Mouse (Mus musculus) lung, postnatal 0 days (tissue): ENCODE measurements around the gene Scgb1c1. TPM values are rescaled to one million over a fixed set of nuclear protein-coding genes. Genes with fewer than 3 reads are reported as not detected.

Source experiments
- ATAC-seq: fragments of 200-750 bp; cut with Nextera tagmentation; 2 replicates; pipeline ENCODE4 v1.8.0; 2017; ENCODE audit warnings: moderate library complexity
- DNase-seq: peaks from one replicate; pipeline ENCODE4 v3.0.0-alpha.2; 2016; ENCODE audit warnings: low spot score
- H3K27ac ChIP-seq: fragments of 300-500 bp; sonication (generic); 2 replicates; pipeline ENCODE4 v1.5.1; 2014; ENCODE audit warnings: antibody characterized with exemption, mild to moderate bottlenecking, low read length, mixed read lengths
- H3K27me3 ChIP-seq: fragments of 300-500 bp; sonication (generic); replicated peaks from 2 replicates; pipeline ENCODE4 v1.6.1; 2014; ENCODE audit warnings: low read length, mixed read lengths; ENCODE audit not compliant: insufficient read depth
- H3K36me3 ChIP-seq: fragments of 300-500 bp; sonication (generic); 2 replicates; pipeline ENCODE4 v1.6.1; 2014; ENCODE audit warnings: low read length, mixed read lengths; ENCODE audit not compliant: insufficient read depth
- H3K4me1 ChIP-seq: fragments of 300-500 bp; sonication (generic); 2 replicates; pipeline ENCODE4 v1.6.1; 2014; ENCODE audit warnings: antibody characterized with exemption, low read depth, low read length, mixed read lengths; ENCODE audit not compliant: insufficient read depth
- H3K4me2 ChIP-seq: fragments of 300-500 bp; sonication (generic); replicated peaks from 2 replicates; pipeline ENCODE4 v1.6.1; 2014; ENCODE audit warnings: low read depth, mild to moderate bottlenecking, low read length, moderate library complexity, mixed read lengths
- H3K4me3 ChIP-seq: fragments of 300-500 bp; sonication (generic); 2 replicates; pipeline ENCODE4 v1.5.1; 2014; ENCODE audit warnings: low read depth, low read length
- H3K9ac ChIP-seq: fragments of 300-500 bp; sonication (generic); replicated peaks from 2 replicates; pipeline ENCODE4 v1.6.1; 2014; ENCODE audit warnings: low read depth, mild to moderate bottlenecking
- H3K9me3 ChIP-seq: fragments of 300-500 bp; sonication (generic); 2 replicates; pipeline ENCODE4 v1.6.1; 2016; ENCODE audit warnings: low read length, mixed read lengths
- CTCF ChIP-seq: IDR thresholded peaks from 2 replicates; pipeline ENCODE4 v1.5.1; 2016; ENCODE audit warnings: antibody characterized with exemption, mild to moderate bottlenecking
- EP300 ChIP-seq: IDR thresholded peaks from 2 replicates; pipeline ENCODE4 v1.6.1; 2016; ENCODE audit warnings: antibody characterized with exemption, mild to moderate bottlenecking, control low read depth
- WGBS: fragments of 180-500 bp; shearing (Covaris S2); extraction: QIAGEN DNeasy Blood & Tissue Kit; methylation state at CpG from one replicate; pipeline ENCODE4 v1.1.7; 2014; 5-methylcytosine and 5-hydroxymethylcytosine counted together
- polyA plus RNA-seq: library from polyadenylated mRNA; unstranded; fragments of >200 nt; fragmentation: Nextera tagmentation; extraction: Ambion mirVana; gene quantifications from 2 replicates; pipeline ENCODE4 v1.2.1, GENCODE M21; 2015

Gene Scgb1c1
- polyA plus RNA-seq, 1 experiment from 2014 or later = 27.0 TPM

GRCm38 (mm10) chr7:140839556-140839955 lies 5.8 kb upstream of the Scgb1c1 start:
- H3K36me3 ChIP-seq = no peaks in the 10 kb centered on the region
- WGBS = 59% methylated on average over 5 of the region's 5 CpGs
- ATAC-seq = no peak
- H3K27me3 ChIP-seq = no peaks in the 10 kb centered on the region
- H3K4me1 ChIP-seq = no peaks in the 10 kb centered on the region
- TF ChIP-seq EP300 (no peak), CTCF (no peak)
- H3K9me3 ChIP-seq = no peaks in the 10 kb centered on the region
- no peak overlapping the region for H3K4me2 ChIP-seq
- H3K4me3 ChIP-seq = no peak overlapping the region
- H3K27ac ChIP-seq = no peak overlapping the region
- no peak for DNase-seq
- no peak overlapping the region for H3K9ac ChIP-seq

- peak; percentile 60 for DNase-seq
- WGBS = 28% methylated on average over 17 of the region's 19 CpGs
- Histone ChIP-seq H3K9me3 (no peaks in the 10 kb centered on the region), H3K4me1 (no peaks in the 10 kb centered on the region), H3K27ac (no peak overlapping the region), H3K9ac (no peak overlapping the region), H3K36me3 (no peaks in the 10 kb centered on the region), H3K4me3 (no peak overlapping the region), H3K4me2 (peak overlapping the region; percentile 6; the same call in 1 of the 2 replicates), H3K27me3 (no peaks in the 10 kb centered on the region; the same call in 1 of the 2 replicates)
- no peak for TF ChIP-seq EP300
- TF ChIP-seq CTCF = no peak
- peak; percentile 27 for ATAC-seq
These were observed 4.3 kb upstream of the Scgb1c1 start for GRCm38 (mm10) chr7:140840750-140841735.

GRCm38 (mm10) chr7:140843806-140844205 lies 1.5 kb upstream of the Scgb1c1 start:
- no peaks in the 10 kb centered on the region; the same call in 1 of the 2 replicates for H3K27me3 ChIP-seq
- no peak overlapping the region for H3K27ac ChIP-seq
- H3K9me3 ChIP-seq = no peaks in the 10 kb centered on the region
- ATAC-seq (no peak), DNase-seq (no peak)
- H3K4me3 ChIP-seq = no peak overlapping the region
- TF ChIP-seq CTCF = no peak
- TF ChIP-seq EP300 = no peak
- WGBS = 67% methylated on average over 7 of the region's 7 CpGs
- no peak overlapping the region for H3K4me2 ChIP-seq
- no peak overlapping the region for H3K9ac ChIP-seq
- no peaks in the 10 kb centered on the region for H3K36me3 ChIP-seq
- H3K4me1 ChIP-seq = no peaks in the 10 kb centered on the region

- TF ChIP-seq CTCF (peak; percentile 36; the same call in 1 of the 2 replicates), EP300 (no peak)
- Histone ChIP-seq H3K4me1 (no peaks in the 10 kb centered on the region), H3K9me3 (no peaks in the 10 kb centered on the region), H3K36me3 (no peaks in the 10 kb centered on the region), H3K27me3 (no peaks in the 10 kb centered on the region; the same call in 1 of the 2 replicates), H3K9ac (no peak overlapping the region), H3K4me3 (no peak overlapping the region), H3K4me2 (no peak overlapping the region), H3K27ac (no peak overlapping the region)
- ATAC-seq = no peak
- DNase-seq = no peak
- WGBS = 61% methylated on average over 4 of the region's 4 CpGs
These were observed 336 bp downstream of the Scgb1c1 start for GRCm38 (mm10) chr7:140845683-140846082.

GRCm38 (mm10) chr7:140846676-140847075 lies 1.3 kb downstream of the Scgb1c1 start:
- Histone ChIP-seq H3K36me3 (no peaks in the 10 kb centered on the region), H3K27ac (no peak overlapping the region), H3K9me3 (no peaks in the 10 kb centered on the region), H3K4me2 (no peak overlapping the region), H3K4me1 (no peaks in the 10 kb centered on the region), H3K27me3 (no peaks in the 10 kb centered on the region; the same call in 1 of the 2 replicates), H3K9ac (no peak overlapping the region), H3K4me3 (no peak overlapping the region)
- DNase-seq (no peak), ATAC-seq (no peak)
- 71% methylated on average over 10 of the region's 10 CpGs for whole genome bisulfite sequencing
- no peak for TF ChIP-seq EP300
- no peak for TF ChIP-seq CTCF

- H3K9ac ChIP-seq = no peak within 1 kb of the TSS
These were observed 2.6 kb downstream of the Scgb1c1 start, which contains the start of gene Odf3 for GRCm38 (mm10) chr7:140847755-140848580. Gene Odf3 (plus strand): TSS chr7:140847805.

More at GRCm38 (mm10) chr7:140847755-140848580, 2.6 kb downstream of the Scgb1c1 start, which contains the start of gene Odf3:
- WGBS = 43% methylated on average over 11 of the region's 11 CpGs
- Histone ChIP-seq H3K9me3 (no peaks in the 10 kb centered on the region), H3K4me2 (no peak within 1 kb of the TSS), H3K27me3 (no peaks in the 10 kb centered on the region; the same call in 1 of the 2 replicates), H3K4me1 (no peaks in the 10 kb centered on the region), H3K27ac (no peak within 1 kb of the TSS), H3K36me3 (peaks cover 12% of the 10 kb centered on the region), H3K4me3 (no peak within 1 kb of the TSS)
- TF ChIP-seq EP300 (no peak), CTCF (no peak)
- ATAC-seq = no peak
- DNase-seq = peak; percentile 50
